In the genomic region with DNA sequence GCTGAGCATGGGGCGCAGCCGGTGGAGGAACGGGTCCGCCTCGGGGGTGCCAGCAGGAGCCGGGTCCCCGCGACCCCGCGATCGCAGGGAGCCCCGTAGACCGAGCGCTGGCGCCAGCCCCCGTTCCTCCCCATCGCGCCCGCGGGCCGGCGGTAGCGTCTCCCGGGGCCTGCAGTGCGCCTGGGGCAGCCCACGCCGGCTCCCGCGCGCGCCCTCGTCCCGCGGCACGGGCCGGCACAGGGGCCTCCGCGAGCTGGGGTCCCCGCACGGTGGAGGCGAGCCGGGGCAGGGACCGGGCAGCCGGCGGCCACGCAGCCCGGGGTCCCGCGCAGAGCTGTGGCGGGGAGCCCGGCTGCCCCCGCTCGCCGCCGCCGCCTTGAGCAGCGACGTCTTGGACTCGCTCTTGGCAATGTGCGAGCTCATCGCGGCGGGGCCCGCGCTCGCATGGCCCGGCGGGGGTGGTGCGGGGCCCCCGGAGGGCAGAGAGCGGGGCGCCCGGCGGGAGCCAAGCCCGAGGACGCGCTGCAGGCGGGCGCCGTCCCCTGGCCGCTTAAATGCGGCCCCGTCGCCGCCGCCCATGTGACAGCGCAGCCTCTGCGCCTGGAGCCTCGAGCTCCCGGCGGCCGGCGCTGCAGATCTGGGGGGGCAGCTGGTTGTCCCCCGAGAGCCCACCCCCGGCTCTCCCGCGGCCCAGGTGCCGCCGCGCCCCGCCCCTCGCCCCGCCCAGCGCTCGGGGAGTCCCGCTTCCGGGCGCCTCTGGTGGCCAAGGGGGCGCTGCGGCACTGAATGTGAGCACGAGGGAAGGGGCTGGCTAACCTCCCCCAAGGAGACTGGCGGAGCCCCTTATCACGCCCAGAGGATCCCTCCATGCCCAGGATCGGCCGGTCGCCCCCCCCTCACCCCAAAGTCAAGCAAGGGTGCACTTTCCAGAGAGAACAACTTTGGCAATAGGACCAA, we compare ENCODE assay signal across 8 mouse cellular contexts. TPM values are rescaled to one million over a fixed set of nuclear protein-coding genes. Genes with fewer than 3 reads are reported as not detected.
A peak's percentile ranks its signal among the peaks of the same experiment; 100 is the strongest.
DNase-seq lines count a peak whose midpoint lies in the region; ATAC-seq lines count a peak whose summit lies in the region.

Gene Cabp1 (minus strand): TSS at position 713 of the 957 bp plus-strand sequence.

- peaks cover 15% of the 10 kb centered on the region for H3K4me1 ChIP-seq in heart, embryonic 11.5 days (ENCODE audit: control insufficient read depth, insufficient read depth, low read length)
- H3K4me1 ChIP-seq in liver, embryonic 16.5 days (ENCODE audit: control insufficient read depth, low read depth, low read length), result peaks cover 7% of the 10 kb centered on the region
- H3K4me1 ChIP-seq in neural tube, embryonic 13.5 days (replicated peaks), result peaks cover 48% of the 10 kb centered on the region

- ATAC-seq in heart, embryonic 11.5 days (replicated peaks; ENCODE audit: insufficient number of reproducible peaks, low FRiP score, low TSS enrichment), result no peak; the same call in 1 of the 2 replicates
- no peak for ATAC-seq in liver, embryonic 16.5 days (ENCODE audit: low read depth)
- peak; percentile 55 for ATAC-seq in neural tube, embryonic 13.5 days (ENCODE audit: low read depth)

- DNase-seq in left cerebral cortex, adult 18-20 months (ENCODE audit: low spot score in 2 of 2), result peak; percentile 71 to 81
- DNase-seq in left cerebral cortex, adult 11 months (ENCODE audit: low spot score), result no peak
- DNase-seq in cerebellum, adult 8-10 months, result peak; percentile 68
- peak; percentile 59 for DNase-seq in kidney, postnatal 14 days
- DNase-seq in thymus, postnatal 4 days, result peak; percentile 95

- no peaks in the 10 kb centered on the region for H3K36me3 ChIP-seq in heart, embryonic 11.5 days (ENCODE audit: control insufficient read depth, insufficient read depth, low read length)
- H3K36me3 ChIP-seq in liver, embryonic 16.5 days (ENCODE audit: control insufficient read depth, insufficient read depth), result no peaks in the 10 kb centered on the region
- no peaks in the 10 kb centered on the region for H3K36me3 ChIP-seq in neural tube, embryonic 13.5 days

- 0 out of 2 replicates have a peak within 1 kb of the TSS, but pooled peaks have one; percentile 0 for H3K9ac ChIP-seq in heart, embryonic 11.5 days (ENCODE audit: low read depth, low read length)
- H3K9ac ChIP-seq in liver, embryonic 16.5 days (ENCODE audit: low read depth, low read length), result no peak within 1 kb of the TSS
- H3K9ac ChIP-seq in neural tube, embryonic 13.5 days, result peak within 1 kb of the TSS; percentile 94

- WGBS in heart, embryonic 11.5 days (ENCODE audit: insufficient replicate concordance), result under 1% methylated on average over 97 of the region's 116 CpGs
- WGBS in liver, embryonic 16.5 days (ENCODE audit: insufficient replicate concordance), result under 1% methylated on average over 92 of the region's 116 CpGs
- WGBS in neural tube, embryonic 13.5 days, result under 1% methylated on average over 103 of the region's 116 CpGs

- H3K27ac ChIP-seq in heart, embryonic 11.5 days (ENCODE audit: low read depth, low read length), result no peak within 1 kb of the TSS
- no peak within 1 kb of the TSS for H3K27ac ChIP-seq in liver, embryonic 16.5 days (ENCODE audit: low read length)
- peak within 1 kb of the TSS; percentile 86 for H3K27ac ChIP-seq in neural tube, embryonic 13.5 days (replicated peaks)

- H3K27me3 ChIP-seq in heart, embryonic 11.5 days (ENCODE audit: control insufficient read depth, insufficient read depth, low read length), result peaks cover 62% of the 10 kb centered on the region
- peaks cover 74% of the 10 kb centered on the region for H3K27me3 ChIP-seq in liver, embryonic 16.5 days (ENCODE audit: control insufficient read depth, insufficient read depth, low read depth, low read length)
- peaks cover 24% of the 10 kb centered on the region for H3K27me3 ChIP-seq in neural tube, embryonic 13.5 days

- H3K4me2 ChIP-seq in heart, embryonic 11.5 days, result peak within 1 kb of the TSS; percentile 85
- peak within 1 kb of the TSS; percentile 76 for H3K4me2 ChIP-seq in liver, embryonic 16.5 days (ENCODE audit: low read depth, low read length)
- H3K4me2 ChIP-seq in neural tube, embryonic 13.5 days, result peak within 1 kb of the TSS; percentile 99

- peak within 1 kb of the TSS; percentile 59 for H3K4me3 ChIP-seq in heart, embryonic 11.5 days (ENCODE audit: low read depth, low read length)
- H3K4me3 ChIP-seq in liver, embryonic 16.5 days (ENCODE audit: low read depth, low read length), result peak within 1 kb of the TSS; percentile 51
- peak within 1 kb of the TSS; percentile 70 for H3K4me3 ChIP-seq in neural tube, embryonic 13.5 days

- no peaks in the 10 kb centered on the region for H3K9me3 ChIP-seq in heart, embryonic 11.5 days (replicated peaks; ENCODE audit: control insufficient read depth, low read length)
- no peaks in the 10 kb centered on the region for H3K9me3 ChIP-seq in liver, embryonic 16.5 days (replicated peaks; ENCODE audit: control insufficient read depth, low read length)
- no peaks in the 10 kb centered on the region for H3K9me3 ChIP-seq in neural tube, embryonic 13.5 days

RNA-seq across cellular contexts. Expression of gene Cabp1, which starts in this region (rescaled TPM):
- total RNA-seq in left cerebral cortex, adult 18-20 months (2021), result 100 to 1,000 TPM; 288 to 320 TPM
- 0.63 and 1.3 TPM in 2 replicates for polyA plus RNA-seq in heart, embryonic 11.5 days (2014; fragmentation: Nextera tagmentation; extraction: Ambion mirVana)
- polyA plus RNA-seq in liver, embryonic 16.5 days (2015; fragmentation: Nextera tagmentation; extraction: Ambion mirVana), result 0.13 and 0.19 TPM in 2 replicates
- polyA plus RNA-seq in neural tube, embryonic 13.5 days (2015; fragmentation: Nextera tagmentation; extraction: Ambion mirVana), result 24.3 and 27.7 TPM in 2 replicates

Comparison
In these comparisons a context has a peak if more than half of its experiments do, and no peak if none do; other contexts are left out.
1. RNA of gene Cabp1 (polyA plus RNA-seq): 24.3 to 27.7 TPM in neural tube, embryonic 13.5 days; 0.63 to 1.3 TPM in heart, embryonic 11.5 days and 0.13 to 0.19 TPM in liver, embryonic 16.5 days; every median in the first group is over 10 times any median in the second.
2. Peak in every context shown above with its lines, with median percentiles within 50 percentile points of each other: H3K4me2 ChIP-seq and H3K4me3 ChIP-seq.